In the genomic region with DNA sequence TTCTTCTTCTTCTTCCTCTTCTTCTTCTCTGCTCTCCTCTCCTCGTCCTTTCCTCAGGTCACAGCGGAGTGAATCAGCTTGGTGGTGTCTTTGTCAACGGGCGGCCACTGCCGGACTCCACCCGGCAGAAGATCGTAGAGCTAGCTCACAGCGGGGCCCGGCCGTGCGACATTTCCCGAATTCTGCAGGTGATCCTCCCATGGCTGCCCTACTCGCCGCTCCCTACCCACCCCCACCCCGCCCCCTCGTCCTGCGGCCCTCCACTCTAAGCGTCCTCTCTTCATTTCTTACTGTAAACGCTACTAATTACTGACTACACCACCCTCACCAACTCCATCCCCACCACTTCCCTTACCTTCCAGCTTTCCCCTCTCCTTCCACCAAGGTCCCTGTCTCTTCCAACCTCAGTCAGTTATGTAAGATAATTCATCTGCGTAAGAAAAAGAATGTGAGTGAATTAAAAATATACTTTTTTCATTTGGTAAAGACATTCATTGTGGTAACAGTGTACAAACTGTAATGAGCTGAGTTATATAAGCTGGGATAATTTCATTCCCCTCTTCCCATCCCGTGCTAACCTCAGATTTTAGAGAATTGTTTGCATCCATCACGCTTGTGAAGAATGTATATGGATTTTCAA, we compare ENCODE assay signal across 14 mouse cellular contexts. TPM values are rescaled to one million over a fixed set of nuclear protein-coding genes. Genes with fewer than 3 reads are reported as not detected.
A peak's percentile ranks its signal among the peaks of the same experiment; 100 is the strongest.
DNase-seq lines count a peak whose midpoint lies in the region; ATAC-seq and TF ChIP-seq lines count a peak whose summit lies in the region.
"Had no signal": no experiment of that assay in that cellular context is flagged by ENCODE, and none has a peak within 500 bp of the region (broad histone marks: within the 10 kb centered on the region; RNA-seq: fewer than 3 reads in every experiment).

No protein-coding gene starts in this region.

- H3K27ac ChIP-seq in midbrain, embryonic 10.5 days (replicated peaks): peak overlapping the region; percentile 74
- no peak overlapping the region for H3K27ac ChIP-seq in midbrain, postnatal 0 days (ENCODE audit: low read depth, low read length)
- H3K27ac ChIP-seq in forebrain, postnatal 0 days (ENCODE audit: low read depth, low read length): no peak overlapping the region
- H3K27ac ChIP-seq in neural tube, embryonic 11.5 days (ENCODE audit: low read depth, low read length): no peak overlapping the region
- H3K27ac ChIP-seq in thymus, adult 2 months (ENCODE audit: control insufficient read depth, insufficient read depth, low read length): no peak overlapping the region
- H3K27ac ChIP-seq: limb, embryonic 15.5 days had no signal

- no peaks in the 10 kb centered on the region for H3K9me3 ChIP-seq in midbrain, embryonic 10.5 days (replicated peaks)
- H3K9me3 ChIP-seq in midbrain, postnatal 0 days (ENCODE audit: low read length): no peaks in the 10 kb centered on the region
- no peaks in the 10 kb centered on the region for H3K9me3 ChIP-seq in forebrain, postnatal 0 days (ENCODE audit: low read length)
- no peaks in the 10 kb centered on the region for H3K9me3 ChIP-seq in neural tube, embryonic 11.5 days (ENCODE audit: control insufficient read depth, low read length)
- H3K9me3 ChIP-seq: limb, embryonic 15.5 days had no signal

- H3K27me3 ChIP-seq in midbrain, embryonic 10.5 days (ENCODE audit: low read depth, poor library complexity, severe bottlenecking): peaks cover 100% of the 10 kb centered on the region
- H3K27me3 ChIP-seq in midbrain, postnatal 0 days (ENCODE audit: insufficient read depth, low read length): peaks cover 85% of the 10 kb centered on the region
- peaks cover 23% of the 10 kb centered on the region for H3K27me3 ChIP-seq in forebrain, postnatal 0 days (ENCODE audit: insufficient read depth, low read length)
- peaks cover 61% of the 10 kb centered on the region for H3K27me3 ChIP-seq in neural tube, embryonic 11.5 days (ENCODE audit: control insufficient read depth, insufficient read depth, low read length)
- H3K27me3 ChIP-seq in thymus, adult 2 months (ENCODE audit: control insufficient read depth, insufficient read depth, low read length): peaks cover 44% of the 10 kb centered on the region

- no peak for ATAC-seq in midbrain, postnatal 0 days (ENCODE audit: low FRiP score)
- no peak for ATAC-seq in forebrain, postnatal 0 days
- ATAC-seq in neural tube, embryonic 11.5 days (ENCODE audit: insufficient read depth, low FRiP score, low TSS enrichment): no peak
- ATAC-seq: activated CD4-positive, CD25-positive, alpha-beta regulatory T cell, adult 4 months; lung, postnatal 0 days had no signal

- H3K9ac ChIP-seq in midbrain, postnatal 0 days (replicated peaks; ENCODE audit: low read length, poor library complexity, severe bottlenecking): no peak overlapping the region
- no peak overlapping the region for H3K9ac ChIP-seq in forebrain, postnatal 0 days
- 0 out of 2 replicates have a peak overlapping the region, but pooled peaks have one; percentile 18 for H3K9ac ChIP-seq in neural tube, embryonic 11.5 days (ENCODE audit: low read length)
- H3K9ac ChIP-seq: limb, embryonic 15.5 days had no signal

- no peak for TF ChIP-seq CTCF in midbrain, postnatal 0 days (IDR thresholded peaks at IDR 0.05)
- no peak for TF ChIP-seq CTCF in forebrain, postnatal 0 days (IDR thresholded peaks at IDR 0.05; ENCODE audit: low read depth)
- TF ChIP-seq CTCF in thymus, adult 2 months (IDR thresholded peaks at IDR 0.05; ENCODE audit: borderline replicate concordance, control insufficient read depth, extremely low read depth, insufficient read depth, low read length, poor library complexity): no peak

- no peak for TF ChIP-seq POLR2A in thymus, adult 2 months (IDR thresholded peaks at IDR 0.05; ENCODE audit: control insufficient read depth, extremely low read depth, insufficient read depth, low read length, poor library complexity)

- H3K4me2 ChIP-seq in midbrain, postnatal 0 days (ENCODE audit: low read depth, low read length, poor library complexity, severe bottlenecking): no peak overlapping the region
- peak overlapping the region; percentile 23; the same call in 1 of the 2 replicates for H3K4me2 ChIP-seq in forebrain, postnatal 0 days (ENCODE audit: low read depth)
- H3K4me2 ChIP-seq in neural tube, embryonic 11.5 days (ENCODE audit: low read depth): peak overlapping the region; percentile 11
- H3K4me2 ChIP-seq: limb, embryonic 15.5 days had no signal

- WGBS in midbrain, embryonic 10.5 days: 2% methylated on average over 22 of the region's 22 CpGs
- 5% methylated on average over 22 of the region's 22 CpGs for WGBS in midbrain, postnatal 0 days
- 29% methylated on average over 22 of the region's 22 CpGs for WGBS in forebrain, postnatal 0 days
- WGBS in neural tube, embryonic 11.5 days: 3% methylated on average over 21 of the region's 22 CpGs
- 11% methylated on average over 22 of the region's 22 CpGs for WGBS in thymus, adult 2 months

- H3K4me1 ChIP-seq in midbrain, embryonic 10.5 days: peaks cover 76% of the 10 kb centered on the region
- H3K4me1 ChIP-seq in midbrain, postnatal 0 days (ENCODE audit: insufficient read depth, low read length): no peaks in the 10 kb centered on the region
- 0 out of 2 replicates have a peak, but pooled peaks cover 5% of the 10 kb centered on the region for H3K4me1 ChIP-seq in forebrain, postnatal 0 days (ENCODE audit: insufficient read depth)
- H3K4me1 ChIP-seq in neural tube, embryonic 11.5 days (ENCODE audit: control insufficient read depth, insufficient read depth, low read length): peaks cover 32% of the 10 kb centered on the region
- H3K4me1 ChIP-seq in thymus, adult 2 months (replicated peaks; ENCODE audit: control insufficient read depth, insufficient read depth, low read length): no peaks in the 10 kb centered on the region

- peaks cover 2% of the 10 kb centered on the region; the same call in 1 of the 2 replicates for H3K36me3 ChIP-seq in midbrain, embryonic 10.5 days
- H3K36me3 ChIP-seq in midbrain, postnatal 0 days (ENCODE audit: insufficient read depth, low read length): no peaks in the 10 kb centered on the region
- H3K36me3 ChIP-seq in forebrain, postnatal 0 days (ENCODE audit: insufficient read depth): no peaks in the 10 kb centered on the region
- H3K36me3 ChIP-seq in neural tube, embryonic 11.5 days (ENCODE audit: control insufficient read depth, insufficient read depth, low read length): 0 out of 2 replicates have a peak, but pooled peaks cover 2% of the 10 kb centered on the region
- no peaks in the 10 kb centered on the region for H3K36me3 ChIP-seq in thymus, adult 2 months (ENCODE audit: control insufficient read depth, insufficient read depth, low read length)
- H3K36me3 ChIP-seq: limb, embryonic 15.5 days had no signal

- peak; percentile 27 for DNase-seq in midbrain, embryonic 10.5 days (ENCODE audit: low spot score)
- DNase-seq in midbrain, postnatal 0 days (ENCODE audit: low spot score): no peak
- DNase-seq in cerebellum, postnatal 25 days: peak; percentile 80 to 81
- peak; percentile 13 for DNase-seq in forebrain, postnatal 0 days
- DNase-seq in neural tube, embryonic 11.5 days (ENCODE audit: low spot score): peak; percentile 12
- DNase-seq in thymus, adult 2 months: no peak
- DNase-seq in spleen, postnatal 4 days (ENCODE audit: low spot score in 2 of 2): no peak
- no peak for DNase-seq in thymus, postnatal 0 days (ENCODE audit: low spot score)
- DNase-seq: gastrocnemius, postnatal 25 days; kidney, adult 11 months had no signal

- peak overlapping the region; percentile 66 for H3K4me3 ChIP-seq in midbrain, embryonic 10.5 days
- no peak overlapping the region for H3K4me3 ChIP-seq in midbrain, postnatal 0 days (ENCODE audit: low read depth, low read length)
- H3K4me3 ChIP-seq in forebrain, postnatal 0 days (ENCODE audit: low read depth, low read length): peak overlapping the region; percentile 7; the same call in 1 of the 2 replicates
- H3K4me3 ChIP-seq in neural tube, embryonic 11.5 days (ENCODE audit: low read depth, low read length): no peak overlapping the region
- H3K4me3 ChIP-seq in thymus, adult 2 months (ENCODE audit: control insufficient read depth, insufficient read depth, low read length): no peak overlapping the region
- H3K4me3 ChIP-seq: limb, embryonic 15.5 days had no signal

RNA-seq across cellular contexts. Expression of a gene that starts 15.2 kb away (rescaled TPM):
- 39.0 and 40.1 TPM in 2 replicates for polyA plus RNA-seq in midbrain, embryonic 10.5 days (2016; fragmentation: Nextera tagmentation; extraction: Ambion mirVana)
- total RNA-seq in midbrain, postnatal 0 days (2014; rRNA removed): 15.4 and 27.1 TPM in 2 replicates
- polyA plus RNA-seq in midbrain, postnatal 0 days (2015; fragmentation: Nextera tagmentation; extraction: Ambion mirVana): 6.9 and 11.3 TPM in 2 replicates
- 19.0 and 32.9 TPM in 2 replicates for total RNA-seq in forebrain, postnatal 0 days (2014; rRNA removed)
- polyA plus RNA-seq in forebrain, postnatal 0 days (2015; fragmentation: Nextera tagmentation; extraction: Ambion mirVana): 14.6 and 19.0 TPM in 2 replicates
- polyA plus RNA-seq in neural tube, embryonic 11.5 days (2014; fragmentation: Nextera tagmentation; extraction: Ambion mirVana): 28.2 and 30.7 TPM in 2 replicates
- 0.03 TPM in 1 of 2 replicates, not detected in the other for polyA plus RNA-seq in thymus, adult 2 months (2012; rRNA removed)
- 0.09 TPM in 1 of 2 replicates, not detected in the other for polyA plus RNA-seq in thymus, postnatal 0 days (2015; fragmentation: Nextera tagmentation; extraction: Ambion mirVana)
- total RNA-seq: gastrocnemius, postnatal 25 days had no signal
- polyA plus RNA-seq: lung, postnatal 0 days; urinary bladder, adult 2 months had no signal

Comparison
In these comparisons a context has a peak if more than half of its experiments do, and no peak if none do; other contexts are left out.
1. DNase-seq: peak in midbrain, embryonic 10.5 days (single experiment), cerebellum, postnatal 25 days (2 of 2), forebrain, postnatal 0 days (single experiment) and neural tube, embryonic 11.5 days (single experiment); none in midbrain, postnatal 0 days (single experiment), thymus, adult 2 months (single experiment), spleen, postnatal 4 days (0 of 2) and thymus, postnatal 0 days (single experiment).
2. H3K4me3 ChIP-seq: peak in midbrain, embryonic 10.5 days (single experiment) and forebrain, postnatal 0 days (single experiment); none in midbrain, postnatal 0 days (single experiment), neural tube, embryonic 11.5 days (single experiment) and thymus, adult 2 months (single experiment).